Mouse (Mus musculus) intestine, postnatal 0 days (tissue): ENCODE data around the gene Gm21885. TPM values are rescaled to one million over a fixed set of nuclear protein-coding genes. Genes with fewer than 3 reads are reported as not detected.
A peak's percentile ranks its signal among the peaks of the same experiment; 100 is the strongest.

Experiments
- ATAC-seq: fragments of 200-750 bp; cut with Nextera tagmentation; 2 replicates; pipeline ENCODE4 v1.8.0; 2017; ENCODE audit warnings: mild to moderate bottlenecking, moderate TSS enrichment, moderate library complexity
- H3K27ac ChIP-seq: fragments of 300-500 bp; sonication (generic); 2 replicates; pipeline ENCODE4 v1.5.1; 2014; ENCODE audit warnings: mild to moderate bottlenecking, low read depth, low read length, moderate library complexity
- H3K27me3 ChIP-seq: fragments of 300-500 bp; sonication (generic); replicated peaks from 2 replicates; pipeline ENCODE4 v1.6.1; 2014; ENCODE audit warnings: low read length, mixed read lengths; ENCODE audit not compliant: control insufficient read depth, insufficient read depth
- H3K36me3 ChIP-seq: fragments of 300-500 bp; sonication (generic); 2 replicates; pipeline ENCODE4 v1.6.1; 2014; ENCODE audit warnings: mild to moderate bottlenecking, moderate library complexity; ENCODE audit not compliant: control insufficient read depth, insufficient read depth
- H3K4me1 ChIP-seq: fragments of 300-500 bp; sonication (generic); replicated peaks from 2 replicates; pipeline ENCODE4 v1.6.1; 2014; ENCODE audit warnings: antibody characterized with exemption, low read length, mixed read lengths; ENCODE audit not compliant: control insufficient read depth, insufficient read depth
- H3K4me2 ChIP-seq: fragments of 300-500 bp; sonication (generic); replicated peaks from 2 replicates; pipeline ENCODE4 v1.6.1; 2014; ENCODE audit warnings: low read depth, mild to moderate bottlenecking, moderate library complexity
- H3K4me3 ChIP-seq: fragments of 300-500 bp; sonication (generic); 2 replicates; pipeline ENCODE4 v1.5.1; 2014; ENCODE audit warnings: low read depth, low read length
- H3K9ac ChIP-seq: fragments of 300-500 bp; sonication (generic); 2 replicates; pipeline ENCODE4 v1.6.1; 2014; ENCODE audit warnings: mild to moderate bottlenecking, low read depth, low read length
- H3K9me3 ChIP-seq: fragments of 300-500 bp; sonication (generic); 2 replicates; pipeline ENCODE4 v1.6.1; 2016; ENCODE audit warnings: mixed run types; ENCODE audit not compliant: control insufficient read depth
- CTCF ChIP-seq: sonication (generic); IDR thresholded peaks from 2 replicates; pipeline ENCODE4 v1.5.1; 2016; ENCODE audit warnings: low read depth, mild to moderate bottlenecking, control low read depth, antibody characterized with exemption, moderate library complexity
- WGBS: fragments of 180-500 bp; shearing (Covaris S2); extraction: QIAGEN DNeasy Blood & Tissue Kit; methylation state at CpG from one replicate; pipeline ENCODE4 v1.1.7; 2014; 5-methylcytosine and 5-hydroxymethylcytosine counted together
- polyA plus RNA-seq: library from polyadenylated mRNA; unstranded; fragments of >200 nt; fragmentation: Nextera tagmentation; extraction: Ambion mirVana; gene quantifications from 2 replicates; pipeline ENCODE4 v1.2.1, GENCODE M21; 2015

Gene Gm21885
- polyA plus RNA-seq, 1 experiment from 2014 or later = 92.5 TPM

- ATAC-seq = no peak
- Histone ChIP-seq H3K36me3 (no peaks in the 10 kb centered on the region), H3K9ac (no peak overlapping the region), H3K4me2 (no peak overlapping the region), H3K4me3 (no peak overlapping the region), H3K27ac (no peak overlapping the region), H3K9me3 (no peaks in the 10 kb centered on the region), H3K4me1 (peaks cover 14% of the 10 kb centered on the region; the same call in 1 of the 2 replicates), H3K27me3 (no peaks in the 10 kb centered on the region)
- WGBS = 19% methylated on average over 1 of the region's 1 CpGs
- no peak for TF ChIP-seq CTCF
These were observed 33.6 kb downstream of the Gm21885 start for GRCm38 (mm10) chr11:94315308-94315707.

- TF ChIP-seq CTCF = no peak
These were observed 34.9 kb downstream of the Gm21885 start for GRCm38 (mm10) chr11:94316528-94316927.

DNA sequence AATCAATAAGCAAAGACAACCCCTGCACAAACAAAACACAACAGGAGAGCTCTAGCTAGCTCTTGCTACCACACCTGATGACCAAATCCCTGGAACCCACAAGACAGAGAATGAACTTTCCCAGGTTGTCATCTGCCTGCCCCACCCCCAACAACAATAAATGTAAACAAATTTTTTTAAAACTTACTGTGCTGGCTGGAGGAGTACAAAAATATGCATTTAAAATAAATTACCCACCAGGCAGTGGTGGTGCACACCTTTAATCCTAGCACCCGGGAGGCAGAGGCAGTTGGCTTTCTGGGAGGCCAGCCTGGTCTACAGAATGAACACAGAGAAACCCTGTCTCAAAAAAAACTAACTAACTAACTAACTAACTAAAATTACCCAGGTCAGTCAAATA lies 35.3 kb downstream of the Gm21885 start:
- H3K9me3 ChIP-seq = no peaks in the 10 kb centered on the region
- H3K9ac ChIP-seq = no peak overlapping the region
- H3K4me1 ChIP-seq = peaks cover 8% of the 10 kb centered on the region; the same call in 1 of the 2 replicates
- no peak for TF ChIP-seq CTCF
- H3K36me3 ChIP-seq = no peaks in the 10 kb centered on the region
- peak overlapping the region; percentile 3; the same call in 1 of the 2 replicates for H3K4me2 ChIP-seq
- no peak overlapping the region for H3K4me3 ChIP-seq
- no peaks in the 10 kb centered on the region for H3K27me3 ChIP-seq
- no peak for ATAC-seq
- no peak overlapping the region for H3K27ac ChIP-seq
- 44% methylated on average over 1 of the region's 1 CpGs for WGBS

More at GRCm38 (mm10) chr11:94316528-94316927, 34.9 kb downstream of the Gm21885 start:
- Histone ChIP-seq H3K4me2 (peak overlapping the region; percentile 3; the same call in 1 of the 2 replicates), H3K27me3 (no peaks in the 10 kb centered on the region), H3K36me3 (no peaks in the 10 kb centered on the region), H3K9ac (no peak overlapping the region), H3K4me1 (peaks cover 8% of the 10 kb centered on the region; the same call in 1 of the 2 replicates), H3K27ac (no peak overlapping the region), H3K4me3 (no peak overlapping the region), H3K9me3 (no peaks in the 10 kb centered on the region)
- 56% methylated on average over 2 of the region's 2 CpGs for WGBS
- no peak for ATAC-seq

GRCm38 (mm10) chr11:94317515-94317914 lies 35.8 kb downstream of the Gm21885 start:
- Histone ChIP-seq H3K27ac (no peak overlapping the region), H3K9ac (no peak overlapping the region), H3K4me3 (no peak overlapping the region), H3K4me2 (0 out of 2 replicates have a peak overlapping the region, but pooled peaks have one; percentile 3), H3K9me3 (no peaks in the 10 kb centered on the region), H3K27me3 (no peaks in the 10 kb centered on the region), H3K36me3 (no peaks in the 10 kb centered on the region), H3K4me1 (peaks cover 8% of the 10 kb centered on the region; the same call in 1 of the 2 replicates)
- ATAC-seq = no peak
- no peak for TF ChIP-seq CTCF
- WGBS = 31% methylated on average over 4 of the region's 4 CpGs

DNA sequence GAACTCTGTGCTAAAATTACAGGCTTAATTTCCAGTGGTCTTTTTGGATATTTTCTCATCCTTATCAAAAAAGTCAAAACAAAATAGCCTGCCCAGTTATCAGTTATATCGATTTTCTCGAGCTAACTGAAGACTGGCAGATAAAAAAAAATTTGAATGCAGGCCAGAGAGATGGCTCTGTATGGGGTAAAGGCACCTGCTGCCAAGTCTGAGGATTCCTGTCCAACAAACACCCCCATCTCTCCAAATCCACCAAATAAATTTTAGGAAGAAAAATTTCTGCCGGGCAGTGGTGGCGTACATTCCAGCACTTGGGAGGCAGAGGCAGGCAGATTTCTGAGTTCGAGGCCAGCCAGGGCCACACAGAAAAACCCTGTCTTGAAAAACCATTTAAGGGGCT lies 36.4 kb downstream of the Gm21885 start:
- no peak for ATAC-seq
- H3K27ac ChIP-seq = no peak overlapping the region
- H3K4me1 ChIP-seq = peaks cover 8% of the 10 kb centered on the region; the same call in 1 of the 2 replicates
- H3K27me3 ChIP-seq = no peaks in the 10 kb centered on the region
- H3K9me3 ChIP-seq = no peaks in the 10 kb centered on the region
- WGBS = 66% methylated on average over 5 of the region's 5 CpGs
- no peak overlapping the region for H3K9ac ChIP-seq
- no peak overlapping the region for H3K4me3 ChIP-seq
- no peak for TF ChIP-seq CTCF
- no peak overlapping the region for H3K4me2 ChIP-seq
- no peaks in the 10 kb centered on the region for H3K36me3 ChIP-seq

GRCm38 (mm10) chr11:94320969-94321930 lies 39.6 kb downstream of the Gm21885 start:
- Histone ChIP-seq H3K4me1 (peaks cover 5% of the 10 kb centered on the region; the same call in 1 of the 2 replicates), H3K9ac (peak overlapping the region; percentile 97), H3K4me2 (peak overlapping the region; percentile 74), H3K9me3 (no peaks in the 10 kb centered on the region), H3K36me3 (no peaks in the 10 kb centered on the region), H3K4me3 (peak overlapping the region; percentile 99), H3K27me3 (no peaks in the 10 kb centered on the region), H3K27ac (peak overlapping the region; percentile 98)
- under 1% methylated on average over 66 of the region's 67 CpGs for WGBS
- ATAC-seq = peak; percentile 65
- TF ChIP-seq CTCF = no peak
